Mouse (Mus musculus): ENCODE measurements at regions not wholly inside any gene's neighbourhood (a gene's known extent, or its start where the extent isn't known, plus 50 kb on each side); places are given as distances from the start of the nearest gene placed in this dataset.

- no peak overlapping the region for H3K4me2 ChIP-seq (ENCODE audit: insufficient read depth, low read depth, poor library complexity, severe bottlenecking)
- no peak for DNase-seq (ENCODE audit: extremely low read depth)
- no peak overlapping the region for H3K4me3 ChIP-seq (replicated peaks in 1 of 3; ENCODE audit: low read depth in 2 of 3, low read length in 2 of 3, poor library complexity in 1 of 3)
- in situ Hi-C loops (cut with MboI; ENCODE audit: low pct_ligation_motif_present, low pct_unique_long_range_greater_than_20kb, low sequenced_read_pairs) (no loop called here), dilution Hi-C loops (cut with MboI; ENCODE audit: extremely low pct_ligation_motif_present, extremely low pct_unique_long_range_greater_than_20kb, low sequenced_read_pairs) (no loop called here)
- no peak for TF ChIP-seq SMC3 (IDR thresholded peaks at IDR 0.05; ENCODE audit: low read depth, low read length)
- no peak for TF ChIP-seq MYC (IDR thresholded peaks at IDR 0.05; ENCODE audit: low read depth, low read length)
- no peak for TF ChIP-seq MAZ (IDR thresholded peaks at IDR 0.05; ENCODE audit: low read depth, low read length)
- TF ChIP-seq RAD21 (IDR thresholded peaks at IDR 0.05; ENCODE audit: low read depth, low read length), result no peak
- TF ChIP-seq MAFK (IDR thresholded peaks at IDR 0.05; ENCODE audit: insufficient replicate concordance, low read length), result no peak
- TF ChIP-seq POLR2A (IDR thresholded peaks at IDR 0.05; ENCODE audit: low read depth, low read length), result no peak
- TF ChIP-seq PAX5 (IDR thresholded peaks at IDR 0.05; ENCODE audit: low read length), result no peak
- no peak for TF ChIP-seq UBTF (IDR thresholded peaks at IDR 0.05; ENCODE audit: low read depth, low read length)
- no peak for TF ChIP-seq TCF12 (IDR thresholded peaks at IDR 0.05; ENCODE audit: low read depth, low read length)
- TF ChIP-seq ZC3H11A (IDR thresholded peaks at IDR 0.05; ENCODE audit: low read depth, low read length), result no peak
- TF ChIP-seq EP300 (IDR thresholded peaks at IDR 0.05; ENCODE audit: low read length), result no peak
- no peak for TF ChIP-seq SIN3A (IDR thresholded peaks at IDR 0.05; ENCODE audit: low read length)
- no peak for TF ChIP-seq TBP (conservative IDR thresholded peaks at IDR 0.05; ENCODE audit: low read depth, low read length)
- no peak for TF ChIP-seq ETS1 (conservative IDR thresholded peaks at IDR 0.05; ENCODE audit: low read depth, low read length)
- no peak for TF ChIP-seq E2F4 (IDR thresholded peaks at IDR 0.05; ENCODE audit: insufficient replicate concordance, low read depth, low read length)
- no peak overlapping the region for H3K9ac ChIP-seq (ENCODE audit: insufficient read depth, low read depth)
- no peak overlapping the region for H3K27ac ChIP-seq (ENCODE audit: insufficient read depth, low read depth)
- 0 out of 4 replicates have a peak, but pooled peaks cover 0 to 3% of the 10 kb centered on the region in 2 experiments for H3K4me1 ChIP-seq (ENCODE audit: control insufficient read depth in 1 of 2, insufficient read depth in 2 of 2)
- H3K79me2 ChIP-seq (replicated peaks; ENCODE audit: control insufficient read depth, extremely low read depth, insufficient read depth, poor library complexity, severe bottlenecking), result no peaks in the 10 kb centered on the region
- H3K9me3 ChIP-seq (replicated peaks; ENCODE audit: low read length), result peaks cover under 1% of the 10 kb centered on the region
- peaks cover 80% of the 10 kb centered on the region for H3K27me3 ChIP-seq (replicated peaks)
- no peaks in the 10 kb centered on the region for H3K36me3 ChIP-seq (replicated peaks in 1 of 2; ENCODE audit: control insufficient read depth in 1 of 2, insufficient read depth in 1 of 2, low read length in 1 of 2)
These were observed 121.6 kb upstream of the Plxna4 start for GRCm38 (mm10) chr6:32709566-32709965.

GRCm38 (mm10) chr6:32707417-32707816, 119.4 kb upstream of the Plxna4 start:
- in situ Hi-C loops (cut with MboI; ENCODE audit: low pct_ligation_motif_present, low pct_unique_long_range_greater_than_20kb, low sequenced_read_pairs), result no loop called here
- TF ChIP-seq SMC3 (IDR thresholded peaks at IDR 0.05; ENCODE audit: low read depth, low read length) (no peak), KAT2A (IDR thresholded peaks at IDR 0.05; ENCODE audit: insufficient replicate concordance, low read length) (no peak)
- dilution Hi-C loops (cut with MboI; ENCODE audit: extremely low pct_ligation_motif_present, extremely low pct_unique_long_range_greater_than_20kb, low sequenced_read_pairs), result no loop called here
- peaks cover 71% of the 10 kb centered on the region for H3K27me3 ChIP-seq (replicated peaks)
- no peak overlapping the region for H3K27ac ChIP-seq (ENCODE audit: insufficient read depth, low read depth)
- H3K9me3 ChIP-seq (replicated peaks; ENCODE audit: low read length), result no peaks in the 10 kb centered on the region
- H3K9ac ChIP-seq (ENCODE audit: insufficient read depth, low read depth), result no peak overlapping the region
- no peak for DNase-seq (ENCODE audit: extremely low read depth)
- H3K4me3 ChIP-seq (replicated peaks in 1 of 3; ENCODE audit: low read depth in 2 of 3, low read length in 2 of 3, poor library complexity in 1 of 3), result no peak overlapping the region
- H3K79me2 ChIP-seq (replicated peaks; ENCODE audit: control insufficient read depth, extremely low read depth, insufficient read depth, poor library complexity, severe bottlenecking), result no peaks in the 10 kb centered on the region
- H3K36me3 ChIP-seq (replicated peaks in 1 of 2; ENCODE audit: control insufficient read depth in 1 of 2, insufficient read depth in 1 of 2, low read length in 1 of 2), result no peaks in the 10 kb centered on the region
- no peak overlapping the region for H3K4me2 ChIP-seq (ENCODE audit: insufficient read depth, low read depth, poor library complexity, severe bottlenecking)
- 0 out of 4 replicates have a peak, but pooled peaks cover 0 to 3% of the 10 kb centered on the region in 2 experiments for H3K4me1 ChIP-seq (ENCODE audit: control insufficient read depth in 1 of 2, insufficient read depth in 2 of 2)
